ENCODE assay signal across 15 mouse cellular contexts in the genomic region with DNA sequence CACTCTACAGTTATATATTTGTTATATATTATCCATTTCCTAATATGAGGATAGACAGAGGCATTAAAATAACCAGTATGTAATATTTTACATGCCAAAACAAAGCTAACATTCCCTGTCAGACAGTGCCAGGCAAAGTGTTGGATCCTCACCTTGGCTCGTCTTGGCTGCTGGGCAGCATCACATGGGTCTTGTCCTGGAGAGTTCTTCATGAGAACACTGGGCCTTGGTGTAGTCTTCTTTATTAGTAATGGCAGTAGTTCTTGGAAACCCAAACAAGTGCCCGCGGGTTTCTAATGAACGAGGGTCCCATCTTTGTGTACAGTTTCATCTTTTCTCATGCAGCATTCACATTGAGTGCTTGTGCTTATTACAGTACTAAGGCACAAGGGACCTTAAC.
"Had no signal": no experiment of that assay in that cellular context is flagged by ENCODE, and none has a peak within 500 bp of the region (broad histone marks: within the 10 kb centered on the region; RNA-seq: fewer than 3 reads in every experiment).

No protein-coding gene starts in this region.

- H3K27me3 ChIP-seq: liver, embryonic 15.5 days; lung, embryonic 15.5 days; megakaryocyte, embryonic 14.5 days; midbrain, embryonic 15.5 days; neural tube, embryonic 12.5 days had no signal

- H3K4me2 ChIP-seq: liver, embryonic 11.5 days; liver, embryonic 15.5 days; lung, embryonic 15.5 days; midbrain, embryonic 11.5 days; midbrain, embryonic 15.5 days; neural tube, embryonic 12.5 days had no signal

- H3K36me3 ChIP-seq: limb, embryonic 10.5 days; liver, embryonic 15.5 days; lung, embryonic 15.5 days; midbrain, embryonic 15.5 days; neural tube, embryonic 12.5 days had no signal

- H3K4me1 ChIP-seq: limb, embryonic 10.5 days; liver, embryonic 15.5 days; lung, embryonic 15.5 days; midbrain, embryonic 15.5 days; neural tube, embryonic 12.5 days had no signal

- H3K9ac ChIP-seq: liver, embryonic 15.5 days; lung, embryonic 15.5 days; midbrain, embryonic 15.5 days; neural tube, embryonic 12.5 days had no signal

- ATAC-seq: midbrain, embryonic 15.5 days had no signal

- H3K27ac ChIP-seq: left cerebral cortex, adult 2 months; limb, embryonic 10.5 days; liver, embryonic 15.5 days; lung, embryonic 15.5 days; macrophage; midbrain, embryonic 15.5 days; neural tube, embryonic 12.5 days had no signal

- H3K4me3 ChIP-seq: left cerebral cortex, adult 2 months; limb, embryonic 10.5 days; liver, embryonic 15.5 days; lung, embryonic 15.5 days; megakaryocyte, embryonic 14.5 days; midbrain, embryonic 15.5 days; neural tube, embryonic 12.5 days had no signal

- H3K9me3 ChIP-seq: limb, embryonic 10.5 days; liver, embryonic 15.5 days; lung, embryonic 15.5 days; megakaryocyte, embryonic 14.5 days; midbrain, embryonic 15.5 days; neural tube, embryonic 12.5 days had no signal

- DNase-seq: kidney, postnatal 25 days; lung, postnatal 14 days; spleen, adult 18-20 months; thymus, adult 18-20 months; thymus, postnatal 14 days had no signal
